Mouse (Mus musculus) ES-E14 (cell line): ENCODE results near the gene Ctsc. TPM values are rescaled to one million over a fixed set of nuclear protein-coding genes. Genes with fewer than 3 reads are reported as not detected.

Source experiments
- DNase-seq: peaks from one replicate; pipeline ENCODE4 v3.0.0-alpha.2; 2013; ENCODE audit warnings: low read depth, low spot score
- H3K27ac ChIP-seq: 2 replicates; pipeline ENCODE4 v1.5.1; 2012; ENCODE audit warnings: low read depth, mild to moderate bottlenecking, low read length, moderate library complexity, mixed read lengths; ENCODE audit not compliant: poor library complexity, insufficient read depth, severe bottlenecking
- H3K36me3 ChIP-seq: 2 replicates; pipeline ENCODE4 v1.6.1; 2012; ENCODE audit warnings: mild to moderate bottlenecking, low read length, moderate library complexity, mixed read lengths; ENCODE audit not compliant: control insufficient read depth, poor library complexity, insufficient read depth, severe bottlenecking
- H3K4me1 ChIP-seq, 2 experiments: fragments of 150-350 bp in 1 of 2; sonication (generic) in 1 of 2; 2 replicates each; pipeline ENCODE4 v1.6.1; 2012; ENCODE audit warnings: low read length in 2 of 2, mild to moderate bottlenecking in 1 of 2, mixed read lengths in 1 of 2; ENCODE audit not compliant: control insufficient read depth in 2 of 2, insufficient read depth in 2 of 2, poor library complexity in 1 of 2
- H3K4me3 ChIP-seq, 2 experiments: fragments of 150-350 bp in 1 of 2; sonication (generic) in 1 of 2; 2 replicates each; pipeline ENCODE4 v1.5.1; 2012; ENCODE audit warnings: low read length in 2 of 2, low read depth in 1 of 2, mild to moderate bottlenecking in 1 of 2, mixed read lengths in 1 of 2; ENCODE audit not compliant: insufficient read depth in 1 of 2, poor library complexity in 1 of 2, severe bottlenecking in 1 of 2
- H3K9ac ChIP-seq: 2 replicates; pipeline ENCODE4 v1.6.1; 2012; ENCODE audit warnings: low read depth, mild to moderate bottlenecking, low read length, mixed read lengths; ENCODE audit not compliant: poor library complexity, insufficient read depth, severe bottlenecking
- H3K9me3 ChIP-seq: fragments of 150-350 bp; sonication (generic); 2 replicates; pipeline ENCODE4 v1.6.1; 2012; ENCODE audit warnings: low read depth, mild to moderate bottlenecking, low read length; ENCODE audit not compliant: control insufficient read depth, insufficient read depth
- CHD2 ChIP-seq: IDR thresholded peaks from 2 replicates; pipeline ENCODE4 v1.6.1; 2014; ENCODE audit warnings: mild to moderate bottlenecking, low read depth, low read length, inconsistent platforms
- HCFC1 ChIP-seq: IDR thresholded peaks from 2 replicates; pipeline ENCODE4 v1.6.1; 2012; ENCODE audit warnings: low read length, inconsistent platforms, borderline replicate concordance; ENCODE audit not compliant: insufficient read depth
- MAFK ChIP-seq: IDR thresholded peaks from 2 replicates; pipeline ENCODE4 v1.6.1; 2014; ENCODE audit warnings: mild to moderate bottlenecking, low read depth, low read length, inconsistent platforms; ENCODE audit not compliant: insufficient read depth
- ZC3H11A ChIP-seq: IDR thresholded peaks from 2 replicates; pipeline ENCODE4 v1.6.1; 2012; ENCODE audit warnings: low read depth, mild to moderate bottlenecking, inconsistent platforms, low read length, borderline replicate concordance
- ZNF384 ChIP-seq: IDR thresholded peaks from 2 replicates; pipeline ENCODE4 v1.6.1; 2012; ENCODE audit warnings: low read depth, low read length, inconsistent platforms
- in situ Hi-C, 2 experiments: fragments of 600-800 bp; cut with MboI; formaldehyde crosslinking; loops; one replicate each; pipeline ENCODE4 v1.15.1; 2025; ENCODE audit warnings: low sequenced_read_pairs in 2 of 2, inconsistent platforms in 1 of 2; ENCODE audit not compliant: unreplicated experiment in 2 of 2
- total RNA-seq: library from RNA; depleted of rRNA; stranded (reverse); fragments of 300-350 nt; gene quantifications from 2 replicates; pipeline ENCODE4 v1.2.3, GENCODE M21; 2012; rRNA removed

Ctsc gene
- total RNA-seq, result 18.9 and 19.7 TPM in 2 replicates

DNA sequence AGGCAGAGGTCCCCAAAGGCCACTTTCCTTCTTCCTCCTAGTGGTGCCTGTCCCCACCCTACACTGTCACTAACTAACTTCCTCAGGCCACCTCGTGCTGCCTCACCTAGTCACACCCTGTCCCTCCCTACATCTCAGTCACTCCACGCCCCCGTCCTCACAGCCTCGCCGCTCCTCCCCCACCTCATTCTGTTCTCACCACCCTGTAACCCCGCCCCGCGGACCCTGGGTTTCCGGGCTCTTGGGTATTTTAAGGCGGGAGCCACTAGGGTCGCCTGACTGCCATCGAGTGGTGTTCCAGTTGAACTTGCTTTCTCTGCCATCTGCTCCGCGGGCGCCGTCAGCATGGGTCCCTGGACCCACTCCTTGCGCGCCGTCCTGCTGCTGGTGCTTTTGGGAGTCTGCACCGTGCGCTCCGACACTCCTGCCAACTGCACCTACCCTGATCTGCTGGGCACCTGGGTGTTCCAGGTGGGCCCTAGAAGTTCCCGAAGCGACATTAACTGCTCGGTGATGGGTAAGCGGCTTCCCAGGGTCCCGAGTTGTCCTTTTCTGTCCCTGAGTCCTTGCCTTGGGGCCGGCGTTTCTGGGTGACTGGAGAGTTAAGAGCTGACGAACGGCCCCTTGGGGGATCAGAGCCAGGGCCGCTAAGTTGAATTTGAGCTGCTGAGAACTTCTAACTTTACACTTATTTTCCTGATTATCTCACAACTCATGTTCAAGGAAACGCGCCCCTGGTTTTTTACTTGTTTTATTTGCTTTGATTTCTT, at the start of gene Ctsc:
Gene Ctsc, plus strand, starts transcription at position 228 of the 770 bp plus-strand sequence.
- Histone ChIP-seq H3K36me3 (no peaks in the 10 kb centered on the region), H3K4me3 (peak within 1 kb of the TSS; percentile 55 to 59), H3K9ac (peak within 1 kb of the TSS; percentile 27), H3K9me3 (no peaks in the 10 kb centered on the region), H3K4me1 (no peaks in the 10 kb centered on the region), H3K27ac (no peak within 1 kb of the TSS)
- in situ Hi-C loops, result no loop called here
- peak; percentile 75 for DNase-seq
- TF ChIP-seq ZC3H11A (no peak), HCFC1 (no peak), CHD2 (no peak), ZNF384 (no peak), MAFK (no peak)

GRCm38 (mm10) chr7:88229051-88229450, 48.8 kb upstream of the Ctsc start:
- Histone ChIP-seq H3K36me3 (no peaks in the 10 kb centered on the region), H3K9ac (no peak overlapping the region), H3K9me3 (no peaks in the 10 kb centered on the region), H3K4me3 (no peak overlapping the region), H3K4me1 (no peaks in the 10 kb centered on the region), H3K27ac (no peak overlapping the region)
- in situ Hi-C loops, result no loop called here
- no peak for DNase-seq
- TF ChIP-seq MAFK, result no peak
- no peak for TF ChIP-seq ZC3H11A
- no peak for TF ChIP-seq HCFC1
- no peak for TF ChIP-seq CHD2

- H3K36me3 ChIP-seq, result no peaks in the 10 kb centered on the region
- DNase-seq, result no peak
- H3K27ac ChIP-seq, result no peak overlapping the region
- in situ Hi-C loops, result no loop called here
- H3K9ac ChIP-seq, result no peak overlapping the region
- TF ChIP-seq MAFK (no peak), ZC3H11A (no peak), HCFC1 (no peak), ZNF384 (no peak), CHD2 (no peak)
- no peaks in the 10 kb centered on the region for H3K4me1 ChIP-seq
- H3K4me3 ChIP-seq, result no peak overlapping the region
- H3K9me3 ChIP-seq, result no peaks in the 10 kb centered on the region
Measured at GRCm38 (mm10) chr7:88230121-88230520, 47.8 kb upstream of the Ctsc start.

DNA sequence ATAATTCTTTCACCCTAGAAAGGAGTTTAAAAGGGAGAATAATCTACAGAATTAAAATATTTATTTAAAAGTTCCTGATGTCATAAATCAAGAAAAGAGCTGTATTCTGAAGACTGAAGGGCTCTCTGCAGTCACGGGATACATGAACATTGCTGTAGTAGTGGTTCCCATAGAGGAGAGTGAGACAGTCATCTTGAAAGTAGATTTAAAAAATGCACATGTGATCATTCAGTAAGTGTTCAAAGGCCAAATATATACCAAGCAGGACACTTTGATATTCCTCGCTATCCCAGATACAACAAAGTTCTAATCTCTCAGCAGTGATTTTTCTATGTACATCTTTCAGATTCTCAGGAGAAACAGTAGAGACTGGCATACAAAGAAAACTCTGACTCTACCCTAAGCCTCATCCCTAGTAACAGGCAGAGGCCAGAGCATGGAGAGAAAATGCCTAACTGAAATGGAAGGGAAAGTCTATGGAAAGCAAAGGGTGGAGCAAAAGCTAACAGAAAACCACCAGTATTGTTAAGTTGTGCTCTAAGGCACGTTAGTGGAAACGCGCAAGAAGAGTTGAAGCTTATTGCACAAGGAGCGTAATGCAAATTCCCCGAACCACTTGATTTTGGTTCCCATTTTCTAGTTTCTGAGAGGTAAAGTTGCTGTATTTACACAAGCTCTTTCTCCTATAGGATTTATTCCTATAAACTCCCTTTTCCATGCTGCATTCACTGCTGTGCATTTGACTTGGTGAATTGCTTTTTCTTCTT, 46.9 kb upstream of the Ctsc start:
- TF ChIP-seq ZC3H11A (no peak), MAFK (no peak), HCFC1 (no peak), ZNF384 (no peak), CHD2 (no peak)
- H3K27ac ChIP-seq, result no peak overlapping the region
- H3K9ac ChIP-seq, result no peak overlapping the region
- in situ Hi-C loops, result no loop called here
- no peaks in the 10 kb centered on the region for H3K36me3 ChIP-seq
- no peaks in the 10 kb centered on the region for H3K4me1 ChIP-seq
- no peak for DNase-seq
- no peaks in the 10 kb centered on the region for H3K9me3 ChIP-seq
- H3K4me3 ChIP-seq, result no peak overlapping the region
